Mouse (Mus musculus): ENCODE measurements around the gene St3gal3.

DNA sequence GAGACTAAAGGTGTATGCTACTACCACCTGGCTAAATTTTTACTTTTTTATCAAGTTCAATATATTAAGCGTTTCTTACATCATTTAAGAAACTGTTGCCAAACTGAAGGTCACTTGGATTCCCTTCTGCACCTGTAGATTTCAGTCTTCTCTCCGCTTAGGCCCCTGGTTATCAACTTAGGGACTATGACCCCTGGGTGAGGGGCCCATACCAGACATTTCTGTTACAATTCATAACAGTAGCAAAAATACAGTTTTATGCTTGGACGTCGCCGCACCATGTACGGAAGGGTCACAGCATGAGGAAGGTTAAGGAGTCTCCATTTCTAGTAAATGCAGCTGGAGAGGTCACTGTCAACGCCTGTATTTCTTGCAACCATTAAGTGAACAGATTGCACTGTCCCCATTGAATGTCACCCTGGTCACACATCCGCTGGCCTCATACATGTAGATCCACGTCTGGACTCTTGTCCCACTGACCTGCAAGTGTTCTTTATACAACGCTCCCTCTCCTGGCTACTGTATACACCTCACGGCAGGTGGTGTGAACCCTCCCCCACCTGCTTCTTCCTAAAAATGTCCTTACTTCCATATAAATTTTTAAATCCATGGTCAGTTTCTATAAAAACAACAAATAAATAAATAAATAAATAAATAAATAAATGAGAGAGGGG, 41.8 kb downstream of the St3gal3 start:
- TF ChIP-seq CTCF (IDR thresholded peaks at IDR 0.05 in 2 of 3, conservative IDR thresholded peaks at IDR 0.05 in 1 of 3; ENCODE audit: control insufficient read depth in 1 of 3, insufficient read depth in 1 of 3, low read depth in 2 of 3, low read length in 3 of 3, poor library complexity in 1 of 3, severe bottlenecking in 1 of 3), result no peak
- TF ChIP-seq TCF12 (IDR thresholded peaks at IDR 0.05; ENCODE audit: low read depth, low read length), result no peak
- no peak for TF ChIP-seq TBP (IDR thresholded peaks at IDR 0.05; ENCODE audit: low read depth, low read length)
